Mouse (Mus musculus): ENCODE measurements around the gene Tgfbi.

GRCm38 (mm10) chr13:56644031-56644430 lies 34.7 kb downstream of the Tgfbi start:
- TF ChIP-seq CTCF (IDR thresholded peaks at IDR 0.05; ENCODE audit: borderline replicate concordance, control insufficient read depth, extremely low read depth, insufficient read depth, low read length, poor library complexity) (no peak), POLR2A (IDR thresholded peaks at IDR 0.05; ENCODE audit: control insufficient read depth, extremely low read depth, insufficient read depth, low read length, poor library complexity) (no peak)
